Mouse (Mus musculus) limb, embryonic 14.5 days (tissue): Measurements from ENCODE around the gene Ap3d1. TPM values are rescaled to one million over a fixed set of nuclear protein-coding genes. Genes with fewer than 3 reads are reported as not detected.

Source experiments
- ATAC-seq: fragments of 200-750 bp; cut with Nextera tagmentation; 2 replicates; pipeline ENCODE4 v1.8.0; 2017; ENCODE audit warnings: low read depth, moderate number of reproducible peaks, moderate TSS enrichment; ENCODE audit not compliant: low FRiP score
- DNase-seq: peaks from one replicate; pipeline ENCODE4 v3.0.0-alpha.2; 2015; ENCODE audit warnings: low spot score
- H3K27ac ChIP-seq: fragments of 300-500 bp; sonication (generic); replicated peaks from 2 replicates; pipeline ENCODE4 v1.5.1; 2014; ENCODE audit warnings: low read depth, mild to moderate bottlenecking, low read length, moderate library complexity, mixed read lengths
- H3K27me3 ChIP-seq: fragments of 300-500 bp; sonication (generic); 2 replicates; pipeline ENCODE4 v1.6.1; 2014; ENCODE audit warnings: low read length, mixed read lengths; ENCODE audit not compliant: control insufficient read depth, insufficient read depth
- H3K36me3 ChIP-seq: fragments of 300-500 bp; sonication (generic); 2 replicates; pipeline ENCODE4 v1.6.1; 2014; ENCODE audit warnings: mild to moderate bottlenecking, low read length, moderate library complexity, mixed read lengths; ENCODE audit not compliant: control insufficient read depth, insufficient read depth
- H3K4me1 ChIP-seq: fragments of 300-500 bp; sonication (generic); 2 replicates; pipeline ENCODE4 v1.6.1; 2014; ENCODE audit warnings: antibody characterized with exemption, low read length, mixed read lengths; ENCODE audit not compliant: control insufficient read depth, insufficient read depth
- H3K4me2 ChIP-seq: fragments of 300-500 bp; sonication (generic); replicated peaks from 2 replicates; pipeline ENCODE4 v1.6.1; 2014; ENCODE audit warnings: low read depth, mild to moderate bottlenecking, low read length, moderate library complexity; ENCODE audit not compliant: severe bottlenecking
- H3K4me3 ChIP-seq: fragments of 300-500 bp; sonication (generic); replicated peaks from 2 replicates; pipeline ENCODE4 v1.5.1; 2014; ENCODE audit warnings: low read length
- H3K9ac ChIP-seq: fragments of 300-500 bp; sonication (generic); 2 replicates; pipeline ENCODE4 v1.6.1; 2014; ENCODE audit warnings: mild to moderate bottlenecking, low read depth, low read length, moderate library complexity; ENCODE audit not compliant: severe bottlenecking
- H3K9me3 ChIP-seq: fragments of 300-500 bp; sonication (generic); 2 replicates; pipeline ENCODE4 v1.6.1; 2016; ENCODE audit warnings: low read length; ENCODE audit not compliant: control insufficient read depth
- POLR2A ChIP-seq: fragments of 200-500 bp; IDR thresholded peaks from 2 replicates; pipeline ENCODE4 v1.8.0; 2012; ENCODE audit warnings: inconsistent platforms, mild to moderate bottlenecking, moderate library complexity, borderline replicate concordance; ENCODE audit not compliant: insufficient read depth, insufficient read length; ENCODE audit errors: extremely low read depth
- WGBS: fragments of 180-500 bp; shearing (Covaris S2); extraction: QIAGEN DNeasy Blood & Tissue Kit; methylation state at CpG from one replicate; pipeline ENCODE4 v1.1.7; 2014; 5-methylcytosine and 5-hydroxymethylcytosine counted together
- polyA plus RNA-seq, 2 experiments: library from polyadenylated mRNA; depleted of rRNA in 1 of 2; stranded (reverse) in 1 of 2; unstranded in 1 of 2; fragments of >200 nt; fragmentation: Nextera tagmentation in 1 of 2; extraction: Ambion mirVana in 1 of 2; gene quantifications; 2 replicates each; pipeline versions ENCODE4 v1.2.1 to v1.2.3; 2012 to 2014

Gene Ap3d1
- polyA plus RNA-seq, 2 experiments: 75.1 to 123 TPM

- no peak for DNase-seq
- Histone ChIP-seq H3K36me3 (peaks cover 42% of the 10 kb centered on the region), H3K9ac (peak overlapping the region; percentile 28; the same call in 1 of the 2 replicates), H3K4me1 (peaks cover 7% of the 10 kb centered on the region), H3K9me3 (no peaks in the 10 kb centered on the region), H3K4me2 (no peak overlapping the region), H3K4me3 (no peak overlapping the region), H3K27me3 (no peaks in the 10 kb centered on the region), H3K27ac (no peak overlapping the region)
- no peak for TF ChIP-seq POLR2A
- WGBS: 65% methylated on average over 10 of the region's 10 CpGs
- ATAC-seq: no peak
These were observed 46.1 kb downstream of the Ap3d1 start for GRCm38 (mm10) chr10:80695801-80696501.

GRCm38 (mm10) chr10:80695186-80695585, 46.9 kb downstream of the Ap3d1 start:
- no peak overlapping the region for H3K4me2 ChIP-seq
- WGBS: 89% methylated on average over 2 of the region's 2 CpGs
- no peak for TF ChIP-seq POLR2A
- ATAC-seq (no peak), DNase-seq (no peak)
- no peak overlapping the region for H3K27ac ChIP-seq
- H3K27me3 ChIP-seq: no peaks in the 10 kb centered on the region
- peaks cover 50% of the 10 kb centered on the region for H3K36me3 ChIP-seq
- H3K4me1 ChIP-seq: no peaks in the 10 kb centered on the region
- H3K4me3 ChIP-seq: no peak overlapping the region
- no peaks in the 10 kb centered on the region for H3K9me3 ChIP-seq
- no peak overlapping the region for H3K9ac ChIP-seq

- Histone ChIP-seq H3K4me3 (no peak overlapping the region), H3K9ac (no peak overlapping the region), H3K4me1 (no peaks in the 10 kb centered on the region), H3K9me3 (no peaks in the 10 kb centered on the region), H3K27me3 (no peaks in the 10 kb centered on the region), H3K27ac (no peak overlapping the region), H3K4me2 (no peak overlapping the region), H3K36me3 (peaks cover 58% of the 10 kb centered on the region)
- WGBS: 92% methylated on average over 13 of the region's 13 CpGs
- ATAC-seq: no peak
- TF ChIP-seq POLR2A: no peak
- DNase-seq: no peak
These were observed 47.7 kb downstream of the Ap3d1 start for GRCm38 (mm10) chr10:80694159-80694938.

GRCm38 (mm10) chr10:80693401-80694045, 48.5 kb downstream of the Ap3d1 start:
- Histone ChIP-seq H3K36me3 (peaks cover 60% of the 10 kb centered on the region), H3K27me3 (no peaks in the 10 kb centered on the region), H3K4me2 (no peak overlapping the region), H3K4me3 (no peak overlapping the region), H3K9me3 (no peaks in the 10 kb centered on the region), H3K27ac (no peak overlapping the region), H3K4me1 (no peaks in the 10 kb centered on the region), H3K9ac (no peak overlapping the region)
- no peak for TF ChIP-seq POLR2A
- ATAC-seq (no peak), DNase-seq (no peak)
- 85% methylated on average over 12 of the region's 12 CpGs for WGBS

- Histone ChIP-seq H3K36me3 (peaks cover 66% of the 10 kb centered on the region), H3K9ac (no peak overlapping the region), H3K9me3 (no peaks in the 10 kb centered on the region), H3K27me3 (no peaks in the 10 kb centered on the region), H3K4me2 (no peak overlapping the region), H3K27ac (no peak overlapping the region), H3K4me3 (no peak overlapping the region), H3K4me1 (no peaks in the 10 kb centered on the region)
- no peak for TF ChIP-seq POLR2A
- no peak for DNase-seq
- no peak for ATAC-seq
- 80% methylated on average over 14 of the region's 14 CpGs for WGBS
These were observed 49.6 kb downstream of the Ap3d1 start for GRCm38 (mm10) chr10:80692249-80693165.
